Mouse (Mus musculus) forebrain, embryonic 14.5 days (tissue): ENCODE measurements around the gene Sema3e. TPM values are rescaled to one million over a fixed set of nuclear protein-coding genes. Genes with fewer than 3 reads are reported as not detected.
A peak's percentile ranks its signal among the peaks of the same experiment; 100 is the strongest.

Experiments
- ATAC-seq: fragments of 200-750 bp; cut with Nextera tagmentation; 2 replicates; pipeline ENCODE4 v1.8.0; 2017; ENCODE audit warnings: mild to moderate bottlenecking, moderate library complexity
- DNase-seq: peaks from one replicate; pipeline ENCODE4 v3.0.0-alpha.2; 2015; ENCODE audit warnings: low spot score
- H3K27ac ChIP-seq: fragments of 300-500 bp; sonication (generic); 2 replicates; pipeline ENCODE4 v1.5.1; 2014; ENCODE audit warnings: low read depth, mild to moderate bottlenecking, control low read depth, low read length, moderate library complexity
- H3K27me3 ChIP-seq: fragments of 300-500 bp; sonication (generic); replicated peaks from 2 replicates; pipeline ENCODE4 v1.6.1; 2014; ENCODE audit warnings: low read length, control low read depth, mixed read lengths; ENCODE audit not compliant: control insufficient read depth, insufficient read depth
- H3K36me3 ChIP-seq: fragments of 300-500 bp; sonication (generic); 2 replicates; pipeline ENCODE4 v1.6.1; 2014; ENCODE audit warnings: low read length, control low read depth; ENCODE audit not compliant: control insufficient read depth, insufficient read depth
- H3K4me1 ChIP-seq: fragments of 300-500 bp; sonication (generic); 2 replicates; pipeline ENCODE4 v1.6.1; 2014; ENCODE audit warnings: antibody characterized with exemption, low read length, control low read depth; ENCODE audit not compliant: control insufficient read depth, insufficient read depth
- H3K4me2 ChIP-seq: fragments of 300-500 bp; sonication (generic); 2 replicates; pipeline ENCODE4 v1.6.1; 2014; ENCODE audit warnings: mild to moderate bottlenecking, control low read depth, low read length
- H3K4me3 ChIP-seq: fragments of 300-500 bp; sonication (generic); 2 replicates; pipeline ENCODE4 v1.5.1; 2014; ENCODE audit warnings: low read depth, low read length, control low read depth
- H3K9ac ChIP-seq: fragments of 300-500 bp; sonication (generic); 2 replicates; pipeline ENCODE4 v1.6.1; 2014; ENCODE audit warnings: mild to moderate bottlenecking, low read length, control low read depth, moderate library complexity
- H3K9me3 ChIP-seq: fragments of 300-500 bp; sonication (generic); replicated peaks from 2 replicates; pipeline ENCODE4 v1.6.1; 2016; ENCODE audit warnings: low read length, control low read depth, mixed read lengths; ENCODE audit not compliant: control insufficient read depth
- WGBS: fragments of 180-500 bp; shearing (Covaris S2); extraction: QIAGEN DNeasy Blood & Tissue Kit; methylation state at CpG from one replicate; pipeline ENCODE4 v1.1.7; 2014; 5-methylcytosine and 5-hydroxymethylcytosine counted together
- polyA plus RNA-seq: library from polyadenylated mRNA; unstranded; fragments of >200 nt; fragmentation: Nextera tagmentation; extraction: Ambion mirVana; gene quantifications from 2 replicates; pipeline ENCODE4 v1.2.1, GENCODE M21; 2014

The Sema3e gene
- polyA plus RNA-seq, 1 experiment from 2014 or later, result 1.8 TPM

DNA sequence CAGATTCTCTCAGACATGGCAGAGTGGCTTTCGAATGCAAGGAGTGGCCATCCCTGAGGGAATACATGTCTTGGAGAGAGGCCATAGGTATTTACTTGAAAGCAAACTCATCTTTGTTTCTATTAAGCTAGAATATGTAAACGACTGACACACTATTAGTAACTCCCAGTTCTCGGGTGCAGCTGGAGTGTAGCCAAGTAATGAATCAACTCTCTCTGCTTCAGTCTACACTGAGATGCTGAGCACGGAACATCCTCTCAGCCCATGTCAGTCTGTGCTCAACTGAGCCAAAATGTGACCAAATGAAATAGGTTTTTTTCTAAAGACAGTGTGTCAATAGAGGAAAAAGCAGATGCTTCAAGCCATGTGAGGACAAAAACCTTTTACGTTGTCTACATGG, 137.5 kb downstream of the Sema3e start:
- H3K27me3 ChIP-seq, result no peaks in the 10 kb centered on the region
- no peaks in the 10 kb centered on the region for H3K9me3 ChIP-seq
- ATAC-seq (no peak), DNase-seq (no peak)
- no peak overlapping the region for H3K4me3 ChIP-seq
- H3K9ac ChIP-seq, result no peak overlapping the region
- no peaks in the 10 kb centered on the region for H3K36me3 ChIP-seq
- H3K4me2 ChIP-seq, result no peak overlapping the region
- H3K27ac ChIP-seq, result no peak overlapping the region
- H3K4me1 ChIP-seq, result no peaks in the 10 kb centered on the region
- 61% methylated on average over 5 of the region's 5 CpGs for WGBS

DNA sequence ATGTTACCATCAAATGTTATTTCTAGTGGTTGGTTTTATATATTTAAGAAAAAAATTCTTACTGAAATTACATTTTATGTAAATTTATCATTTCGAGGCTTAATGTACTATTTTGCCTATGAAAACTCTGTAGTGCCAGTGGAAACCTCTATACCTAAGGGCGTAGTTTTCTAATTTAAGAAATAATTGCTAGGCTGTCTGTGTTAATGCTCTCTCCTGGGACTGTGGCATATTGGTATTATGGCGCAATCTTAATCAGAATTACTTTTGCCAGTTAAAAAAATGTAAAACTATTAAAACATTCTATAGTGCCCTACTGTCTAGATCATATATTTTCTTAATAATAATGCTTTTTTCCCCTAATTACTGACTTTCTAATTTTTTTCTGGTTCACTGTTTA, 138.2 kb downstream of the Sema3e start:
- Histone ChIP-seq H3K9me3 (no peaks in the 10 kb centered on the region), H3K4me3 (no peak overlapping the region), H3K36me3 (no peaks in the 10 kb centered on the region), H3K27me3 (no peaks in the 10 kb centered on the region), H3K4me2 (no peak overlapping the region), H3K4me1 (no peaks in the 10 kb centered on the region), H3K9ac (no peak overlapping the region), H3K27ac (no peak overlapping the region)
- WGBS, result 90% methylated on average over 3 of the region's 3 CpGs
- DNase-seq, result no peak
- ATAC-seq, result no peak

DNA sequence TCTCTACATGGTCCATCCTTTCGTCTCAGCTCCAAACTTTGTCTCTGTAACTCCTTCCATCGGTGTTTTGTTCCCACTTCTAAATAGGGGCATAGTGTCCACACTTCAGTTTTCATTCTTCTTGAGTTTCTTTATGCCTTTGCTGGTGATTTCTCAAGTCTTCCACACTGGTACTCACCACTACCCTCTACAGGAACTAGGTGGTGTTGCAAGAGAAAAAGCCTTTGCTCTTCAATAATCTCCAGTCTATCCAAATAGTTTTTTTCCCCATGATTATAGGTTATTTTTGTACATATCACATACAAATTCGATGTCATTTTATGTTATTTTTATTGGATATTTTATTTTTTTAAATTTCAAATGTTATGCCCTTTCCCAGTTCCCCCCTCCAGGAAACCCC, 142.7 kb downstream of the Sema3e start:
- DNase-seq (no peak), ATAC-seq (no peak)
- H3K36me3 ChIP-seq, result no peaks in the 10 kb centered on the region
- H3K27ac ChIP-seq, result no peak overlapping the region
- H3K9me3 ChIP-seq, result no peaks in the 10 kb centered on the region
- H3K4me3 ChIP-seq, result no peak overlapping the region
- H3K9ac ChIP-seq, result no peak overlapping the region
- no peak overlapping the region for H3K4me2 ChIP-seq
- no peaks in the 10 kb centered on the region for H3K27me3 ChIP-seq
- 71% methylated on average over 3 of the region's 3 CpGs for WGBS
- H3K4me1 ChIP-seq, result no peaks in the 10 kb centered on the region

DNA sequence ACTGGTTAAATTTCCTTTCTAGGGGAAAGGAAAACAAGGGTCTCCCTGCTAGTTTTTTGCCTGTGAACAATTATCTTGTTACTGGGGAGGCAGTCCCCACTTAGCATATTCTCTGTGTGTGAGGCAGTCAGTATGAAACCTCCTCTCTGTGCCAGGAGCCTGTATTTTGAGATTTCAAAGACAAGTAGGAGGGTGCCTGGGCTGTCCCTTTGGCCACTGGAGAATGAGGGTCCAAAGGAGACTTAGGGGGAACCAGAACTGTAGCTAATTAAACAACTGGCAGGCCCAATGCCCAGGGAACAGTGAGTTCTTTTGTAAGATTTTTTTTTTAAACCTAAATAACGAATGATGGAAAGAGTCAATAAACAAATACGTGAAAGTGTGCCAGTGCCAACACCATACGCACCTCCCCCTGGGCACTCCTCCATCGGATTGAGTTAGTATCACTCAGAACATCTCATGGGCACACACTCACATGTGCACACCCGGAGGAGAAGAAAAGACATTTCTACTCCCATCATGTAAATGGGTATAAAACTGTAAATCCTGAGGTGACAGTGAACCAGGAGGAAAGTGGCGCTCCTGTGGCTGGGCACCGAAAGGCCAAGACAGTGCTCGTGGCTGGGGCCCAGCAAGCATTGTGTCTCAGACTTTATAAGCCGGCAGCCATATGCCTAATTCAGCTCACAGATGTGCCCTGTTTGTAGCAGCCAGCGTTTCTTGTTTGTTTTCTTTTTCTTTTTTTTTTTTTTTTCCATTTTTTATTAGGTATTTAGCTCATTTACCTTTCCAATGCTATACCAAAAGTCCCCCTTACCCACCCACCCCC, 148.5 kb downstream of the Sema3e start:
- no peak overlapping the region for H3K4me3 ChIP-seq
- no peaks in the 10 kb centered on the region for H3K36me3 ChIP-seq
- 49% methylated on average over 10 of the region's 10 CpGs for WGBS
- H3K9ac ChIP-seq, result no peak overlapping the region
- DNase-seq (peak; percentile 69), ATAC-seq (peak; percentile 89)
- no peak overlapping the region for H3K27ac ChIP-seq
- H3K27me3 ChIP-seq, result no peaks in the 10 kb centered on the region
- H3K4me1 ChIP-seq, result no peaks in the 10 kb centered on the region
- H3K4me2 ChIP-seq, result no peak overlapping the region
- no peaks in the 10 kb centered on the region for H3K9me3 ChIP-seq

DNA sequence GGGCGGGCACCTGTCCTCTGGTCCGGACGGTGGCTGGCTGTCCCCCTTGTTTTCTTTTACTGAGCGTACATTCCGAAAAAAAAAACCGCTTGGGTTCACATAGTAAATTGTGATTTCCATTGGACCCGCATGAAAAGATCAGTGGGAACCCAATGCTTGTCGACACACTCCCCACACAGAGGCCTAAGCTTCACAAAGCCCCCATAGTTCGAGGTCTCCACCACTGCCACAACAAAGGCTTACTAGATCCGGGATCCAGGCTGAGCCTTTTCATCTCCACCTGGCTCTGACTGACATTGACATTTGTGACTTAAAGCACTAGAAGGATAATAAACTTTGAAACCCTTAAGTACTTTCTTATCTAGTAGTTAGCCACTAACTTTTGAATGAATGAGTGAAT, 155.5 kb downstream of the Sema3e start:
- no peaks in the 10 kb centered on the region for H3K4me1 ChIP-seq
- 73% methylated on average over 10 of the region's 10 CpGs for WGBS
- H3K27me3 ChIP-seq, result no peaks in the 10 kb centered on the region
- DNase-seq (no peak), ATAC-seq (no peak)
- H3K9me3 ChIP-seq, result no peaks in the 10 kb centered on the region
- no peaks in the 10 kb centered on the region for H3K36me3 ChIP-seq
- no peak overlapping the region for H3K9ac ChIP-seq
- no peak overlapping the region for H3K4me3 ChIP-seq
- H3K4me2 ChIP-seq, result no peak overlapping the region
- no peak overlapping the region for H3K27ac ChIP-seq

DNA sequence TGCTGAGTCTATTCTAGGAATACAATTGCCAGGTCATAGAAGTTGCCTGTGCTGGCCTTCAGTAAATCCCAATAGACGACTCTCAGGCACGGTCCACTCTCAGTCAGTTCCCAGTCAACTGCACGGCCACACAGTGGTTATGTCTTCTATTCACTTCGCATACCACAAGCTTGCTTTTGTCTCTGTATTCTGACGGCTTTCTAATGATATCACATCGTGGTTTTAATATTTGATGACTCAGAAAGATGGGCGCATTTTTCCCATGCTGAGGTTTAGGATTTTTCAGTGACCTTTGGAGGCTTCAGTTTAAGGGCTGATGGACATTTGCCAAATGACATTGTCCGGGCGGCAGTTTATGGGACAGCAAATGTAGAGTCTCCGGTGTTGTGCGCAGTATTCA, 157.1 kb downstream of the Sema3e start:
- no peaks in the 10 kb centered on the region for H3K36me3 ChIP-seq
- DNase-seq (no peak), ATAC-seq (no peak)
- H3K27ac ChIP-seq, result no peak overlapping the region
- no peak overlapping the region for H3K4me2 ChIP-seq
- H3K4me3 ChIP-seq, result no peak overlapping the region
- 91% methylated on average over 11 of the region's 11 CpGs for WGBS
- no peaks in the 10 kb centered on the region for H3K9me3 ChIP-seq
- H3K4me1 ChIP-seq, result no peaks in the 10 kb centered on the region
- no peak overlapping the region for H3K9ac ChIP-seq
- no peaks in the 10 kb centered on the region for H3K27me3 ChIP-seq

DNA sequence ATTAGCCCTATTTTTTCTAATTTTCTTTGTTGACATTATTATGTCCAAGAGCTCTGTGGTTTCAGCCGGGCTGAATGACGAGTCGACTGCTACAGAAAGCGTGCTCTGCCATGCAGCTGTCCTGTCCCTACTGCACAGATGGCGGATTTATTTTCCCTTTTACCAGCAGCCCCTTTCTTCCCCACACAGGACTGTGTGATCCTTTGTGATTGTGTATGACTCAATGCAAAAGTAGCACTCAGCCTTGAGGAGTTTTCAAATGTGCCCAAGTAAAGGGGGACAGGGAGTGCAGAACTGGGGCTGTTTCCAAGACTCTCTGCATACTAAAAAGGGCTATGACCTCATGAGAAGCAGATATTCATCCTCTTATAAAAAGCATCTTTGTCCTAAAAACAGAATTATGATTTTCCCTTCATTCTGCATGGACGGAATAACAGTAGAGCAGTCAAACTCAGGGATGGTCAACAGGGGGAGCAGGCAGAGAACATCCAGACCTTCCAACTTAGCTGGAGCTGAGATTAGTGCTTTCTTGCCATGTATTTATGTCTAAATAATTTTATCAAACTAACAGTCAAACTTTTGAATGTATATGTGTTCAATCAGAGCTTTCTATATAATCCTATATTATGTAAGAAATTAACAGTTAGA, 170.2 kb downstream of the Sema3e start:
- Histone ChIP-seq H3K27ac (peak overlapping the region; percentile 71), H3K9ac (peak overlapping the region; percentile 43; the same call in 1 of the 2 replicates), H3K9me3 (no peaks in the 10 kb centered on the region), H3K4me1 (peaks cover 8% of the 10 kb centered on the region; the same call in 1 of the 2 replicates), H3K4me2 (peak overlapping the region; percentile 14; the same call in 1 of the 2 replicates), H3K27me3 (no peaks in the 10 kb centered on the region), H3K36me3 (no peaks in the 10 kb centered on the region), H3K4me3 (no peak overlapping the region)
- WGBS, result 14% methylated on average over 6 of the region's 6 CpGs
- peak; percentile 98 for ATAC-seq
- DNase-seq, result peak; percentile 81

DNA sequence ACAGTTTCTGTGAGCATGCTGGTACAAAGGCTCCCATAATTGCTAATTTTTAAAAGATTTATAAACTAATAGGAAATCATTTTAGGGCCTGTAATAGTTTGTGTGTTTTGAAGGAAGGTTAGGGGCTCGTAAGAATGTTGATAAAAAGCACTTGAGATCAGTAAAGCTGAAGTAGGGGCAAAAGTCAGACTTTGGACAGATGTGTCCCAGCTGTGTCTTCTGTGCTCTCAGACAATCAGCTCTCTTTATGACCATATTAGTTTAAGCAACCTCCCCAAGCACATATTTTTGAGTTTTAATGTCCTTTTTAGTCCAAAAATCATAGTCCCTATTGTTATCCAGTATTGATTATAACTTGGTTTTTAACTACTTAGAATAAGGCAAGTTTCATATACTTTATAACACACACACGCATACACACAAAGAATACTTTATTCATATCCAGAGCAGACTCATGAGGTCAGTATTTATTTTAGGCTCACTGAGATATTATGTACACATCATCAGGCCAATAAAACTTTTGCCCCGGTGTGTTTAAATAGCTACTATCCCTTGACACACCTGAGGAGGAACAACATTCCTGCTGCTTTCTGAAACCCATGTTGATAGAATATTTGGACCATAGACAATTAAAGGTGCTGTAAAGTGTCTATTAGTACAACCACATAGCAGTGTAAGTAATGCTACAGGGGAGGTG, 173.4 kb downstream of the Sema3e start:
- 86% methylated on average over 3 of the region's 3 CpGs for WGBS
- H3K27me3 ChIP-seq, result no peaks in the 10 kb centered on the region
- ATAC-seq, result no peak

More for the DNA sequence above, 173.4 kb downstream of the Sema3e start:
- no peak overlapping the region for H3K4me2 ChIP-seq
- H3K4me3 ChIP-seq, result no peak overlapping the region
- H3K9me3 ChIP-seq, result no peaks in the 10 kb centered on the region
- no peak overlapping the region for H3K27ac ChIP-seq
- no peak overlapping the region for H3K9ac ChIP-seq
- H3K4me1 ChIP-seq, result peaks cover 8% of the 10 kb centered on the region; the same call in 1 of the 2 replicates
- no peaks in the 10 kb centered on the region for H3K36me3 ChIP-seq
- DNase-seq, result no peak
